Mouse (Mus musculus): ENCODE results near the gene Nfe2. TPM values are rescaled to one million over a fixed set of nuclear protein-coding genes. Genes with fewer than 3 reads are reported as not detected.
A peak's percentile ranks its signal among the peaks of the same experiment; 100 is the strongest.

Gene Nfe2
- total RNA-seq (2017), result 85.2 to 136 TPM (median 112 TPM) in 3 replicates

GRCm38 (mm10) chr15:103257790-103258728, at the start of gene Nfe2:
Gene Nfe2, minus strand, starts transcription at chr15:103258403.
- ATAC-seq (replicated peaks; ENCODE audit: insufficient number of reproducible peaks, low FRiP score, low TSS enrichment, poor library complexity, severe bottlenecking), result peak; percentile 96

- ATAC-seq (replicated peaks; ENCODE audit: insufficient number of reproducible peaks, low FRiP score, low TSS enrichment, poor library complexity, severe bottlenecking), result peak; percentile 62
Observed at GRCm38 (mm10) chr15:103307125-103307524, 48.9 kb upstream of the Nfe2 start.

GRCm38 (mm10) chr15:103305792-103306645, 47.8 kb upstream of the Nfe2 start:
- ATAC-seq (replicated peaks; ENCODE audit: insufficient number of reproducible peaks, low FRiP score, low TSS enrichment, poor library complexity, severe bottlenecking), result no peak

- ATAC-seq (replicated peaks; ENCODE audit: insufficient number of reproducible peaks, low FRiP score, low TSS enrichment, poor library complexity, severe bottlenecking), result peak; percentile 90
Observed at GRCm38 (mm10) chr15:103305070-103305678, 47.0 kb upstream of the Nfe2 start.

GRCm38 (mm10) chr15:103304616-103304969, 46.4 kb upstream of the Nfe2 start:
- no peak for ATAC-seq (replicated peaks; ENCODE audit: insufficient number of reproducible peaks, low FRiP score, low TSS enrichment, poor library complexity, severe bottlenecking)

- ATAC-seq (replicated peaks; ENCODE audit: insufficient number of reproducible peaks, low FRiP score, low TSS enrichment, poor library complexity, severe bottlenecking), result no peak
Observed at GRCm38 (mm10) chr15:103303916-103304615, 45.9 kb upstream of the Nfe2 start.

GRCm38 (mm10) chr15:103302341-103303021, 44.3 kb upstream of the Nfe2 start:
- no peak for ATAC-seq (replicated peaks; ENCODE audit: insufficient number of reproducible peaks, low FRiP score, low TSS enrichment, poor library complexity, severe bottlenecking)

- ATAC-seq (replicated peaks; ENCODE audit: insufficient number of reproducible peaks, low FRiP score, low TSS enrichment, poor library complexity, severe bottlenecking), result no peak
Observed at GRCm38 (mm10) chr15:103301547-103302340, 43.5 kb upstream of the Nfe2 start.

GRCm38 (mm10) chr15:103301046-103301445, 42.8 kb upstream of the Nfe2 start:
- no peak for ATAC-seq (replicated peaks; ENCODE audit: insufficient number of reproducible peaks, low FRiP score, low TSS enrichment, poor library complexity, severe bottlenecking)

GRCm38 (mm10) chr15:103300560-103300959, 42.4 kb upstream of the Nfe2 start:
- no peak for ATAC-seq (replicated peaks; ENCODE audit: insufficient number of reproducible peaks, low FRiP score, low TSS enrichment, poor library complexity, severe bottlenecking)

- ATAC-seq (replicated peaks; ENCODE audit: insufficient number of reproducible peaks, low FRiP score, low TSS enrichment, poor library complexity, severe bottlenecking), result no peak
Observed at GRCm38 (mm10) chr15:103300067-103300471, 41.9 kb upstream of the Nfe2 start.

GRCm38 (mm10) chr15:103299644-103300043, 41.4 kb upstream of the Nfe2 start:
- no peak for ATAC-seq (replicated peaks; ENCODE audit: insufficient number of reproducible peaks, low FRiP score, low TSS enrichment, poor library complexity, severe bottlenecking)

GRCm38 (mm10) chr15:103298861-103299616, 40.8 kb upstream of the Nfe2 start:
- ATAC-seq (replicated peaks; ENCODE audit: insufficient number of reproducible peaks, low FRiP score, low TSS enrichment, poor library complexity, severe bottlenecking), result no peak

- ATAC-seq (replicated peaks; ENCODE audit: insufficient number of reproducible peaks, low FRiP score, low TSS enrichment, poor library complexity, severe bottlenecking), result no peak
Observed at GRCm38 (mm10) chr15:103298026-103298425, 39.8 kb upstream of the Nfe2 start.

GRCm38 (mm10) chr15:103297313-103297712, 39.1 kb upstream of the Nfe2 start:
- no peak for ATAC-seq (replicated peaks; ENCODE audit: insufficient number of reproducible peaks, low FRiP score, low TSS enrichment, poor library complexity, severe bottlenecking)

GRCm38 (mm10) chr15:103295851-103296250, 37.6 kb upstream of the Nfe2 start:
- no peak for ATAC-seq (replicated peaks; ENCODE audit: insufficient number of reproducible peaks, low FRiP score, low TSS enrichment, poor library complexity, severe bottlenecking)

GRCm38 (mm10) chr15:103294649-103295048, 36.4 kb upstream of the Nfe2 start:
- no peak for ATAC-seq (replicated peaks; ENCODE audit: insufficient number of reproducible peaks, low FRiP score, low TSS enrichment, poor library complexity, severe bottlenecking)

Data from monocyte, adult 5-6 weeks (primary cell).